Comparison of ENCODE assay signal across 26 mouse cellular contexts in the genomic region with DNA sequence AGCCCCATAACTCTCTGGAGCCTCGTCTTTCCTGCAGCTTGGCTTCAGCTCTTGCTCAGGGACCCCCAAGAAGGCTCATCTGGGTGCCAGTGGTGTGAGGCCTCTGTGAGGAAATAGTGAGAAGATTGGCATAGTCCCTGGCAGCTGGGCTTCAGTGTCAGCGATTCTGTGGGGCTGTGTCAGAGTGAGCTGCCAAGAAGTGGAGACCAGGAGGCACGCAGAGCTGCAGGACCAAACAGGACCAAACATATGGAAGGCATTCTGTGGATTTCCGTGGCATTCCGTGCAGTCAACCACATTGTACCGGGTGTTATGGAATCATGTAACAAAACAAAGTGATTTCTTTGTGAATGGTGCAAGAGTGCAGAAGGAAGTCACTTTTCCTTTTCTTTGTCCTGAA.
DNase-seq lines count a peak whose midpoint lies in the region; ATAC-seq and TF ChIP-seq lines count a peak whose summit lies in the region.
"Had no signal": no experiment of that assay in that cellular context is flagged by ENCODE, and none has a peak within 500 bp of the region (broad histone marks: within the 10 kb centered on the region; RNA-seq: fewer than 3 reads in every experiment).

No protein-coding gene starts in this region.

- H3K4me3 ChIP-seq in left cerebral cortex, adult 2 months = no peak overlapping the region
- no peak overlapping the region for H3K4me3 ChIP-seq in neural tube, embryonic 14.5 days (ENCODE audit: low read depth, low read length)
- no peak overlapping the region for H3K4me3 ChIP-seq in neural tube, embryonic 15.5 days (replicated peaks)
- H3K4me3 ChIP-seq in limb, embryonic 15.5 days = no peak overlapping the region
- no peak overlapping the region for H3K4me3 ChIP-seq in intestine, embryonic 16.5 days (ENCODE audit: low read length)
- H3K4me3 ChIP-seq: forebrain, embryonic 12.5 days; forebrain, embryonic 15.5 days; heart, embryonic 12.5 days; heart, embryonic 15.5 days; hindbrain, embryonic 10.5 days; hindbrain, embryonic 13.5 days had no signal

- no peak for TF ChIP-seq CTCF in left cerebral cortex, adult 2 months (IDR thresholded peaks at IDR 0.05)

- no peak overlapping the region for H3K27ac ChIP-seq in left cerebral cortex, adult 2 months
- H3K27ac ChIP-seq in neural tube, embryonic 14.5 days (ENCODE audit: low read depth, low read length) = no peak overlapping the region
- H3K27ac ChIP-seq in neural tube, embryonic 15.5 days (replicated peaks) = no peak overlapping the region
- H3K27ac ChIP-seq in limb, embryonic 15.5 days = no peak overlapping the region
- no peak overlapping the region for H3K27ac ChIP-seq in intestine, embryonic 16.5 days (ENCODE audit: low read length)
- H3K27ac ChIP-seq: forebrain, embryonic 12.5 days; forebrain, embryonic 15.5 days; heart, embryonic 15.5 days; hindbrain, embryonic 10.5 days; hindbrain, embryonic 13.5 days had no signal

- peak; percentile 8 for DNase-seq in left cerebral cortex, postnatal 4 days
- DNase-seq in left cerebral cortex, adult 2 months (ENCODE audit: extremely low spot score in 1 of 2, low spot score in 2 of 2) = no peak
- peak; percentile 2 for DNase-seq in forelimb bud, embryonic 11.5 days (ENCODE audit: low read depth, low spot score)
- DNase-seq in spleen, postnatal 36 days (ENCODE audit: low spot score in 2 of 2) = no peak
- DNase-seq: adrenal gland, adult 8-10 months; adrenal gland, postnatal 25 days; cerebellum, adult 11-12 months; cerebellum, adult 8-10 months; cerebellum, postnatal 36 days; embryo, embryonic 11 days; gastrocnemius, postnatal 10 days; gastrocnemius, postnatal 36 days; heart, postnatal 10 days; heart, postnatal 36 days had no signal

- H3K4me2 ChIP-seq in neural tube, embryonic 14.5 days (ENCODE audit: low read depth, low read length) = no peak overlapping the region
- no peak overlapping the region for H3K4me2 ChIP-seq in neural tube, embryonic 15.5 days
- H3K4me2 ChIP-seq in limb, embryonic 15.5 days = no peak overlapping the region
- H3K4me2 ChIP-seq in intestine, embryonic 16.5 days (ENCODE audit: low read depth, low read length) = no peak overlapping the region
- H3K4me2 ChIP-seq: forebrain, embryonic 12.5 days; forebrain, embryonic 15.5 days; heart, embryonic 12.5 days; heart, embryonic 15.5 days; hindbrain, embryonic 13.5 days had no signal

- no peaks in the 10 kb centered on the region for H3K27me3 ChIP-seq in neural tube, embryonic 14.5 days (ENCODE audit: control insufficient read depth, insufficient read depth, low read length)
- no peaks in the 10 kb centered on the region for H3K27me3 ChIP-seq in neural tube, embryonic 15.5 days (replicated peaks)
- no peaks in the 10 kb centered on the region for H3K27me3 ChIP-seq in limb, embryonic 15.5 days
- H3K27me3 ChIP-seq in intestine, embryonic 16.5 days (replicated peaks; ENCODE audit: control insufficient read depth, insufficient read depth, low read length) = no peaks in the 10 kb centered on the region
- H3K27me3 ChIP-seq: forebrain, embryonic 12.5 days; forebrain, embryonic 15.5 days; heart, embryonic 12.5 days; heart, embryonic 15.5 days; hindbrain, embryonic 13.5 days had no signal

- no peaks in the 10 kb centered on the region for H3K4me1 ChIP-seq in neural tube, embryonic 14.5 days (ENCODE audit: control insufficient read depth, insufficient read depth, low read length)
- peaks cover 4% of the 10 kb centered on the region; the same call in 1 of the 2 replicates for H3K4me1 ChIP-seq in neural tube, embryonic 15.5 days
- peaks cover 7% of the 10 kb centered on the region; the same call in 1 of the 2 replicates for H3K4me1 ChIP-seq in limb, embryonic 15.5 days
- no peaks in the 10 kb centered on the region for H3K4me1 ChIP-seq in intestine, embryonic 16.5 days (ENCODE audit: control insufficient read depth, insufficient read depth, low read length)
- H3K4me1 ChIP-seq: forebrain, embryonic 12.5 days; forebrain, embryonic 15.5 days; heart, embryonic 12.5 days; heart, embryonic 15.5 days; hindbrain, embryonic 10.5 days; hindbrain, embryonic 13.5 days had no signal

- H3K36me3 ChIP-seq in neural tube, embryonic 14.5 days (ENCODE audit: control insufficient read depth, insufficient read depth, low read length) = no peaks in the 10 kb centered on the region
- no peaks in the 10 kb centered on the region for H3K36me3 ChIP-seq in neural tube, embryonic 15.5 days
- no peaks in the 10 kb centered on the region for H3K36me3 ChIP-seq in limb, embryonic 15.5 days
- H3K36me3 ChIP-seq in intestine, embryonic 16.5 days (ENCODE audit: control insufficient read depth, insufficient read depth, low read length) = no peaks in the 10 kb centered on the region
- H3K36me3 ChIP-seq: forebrain, embryonic 12.5 days; forebrain, embryonic 15.5 days; heart, embryonic 12.5 days; heart, embryonic 15.5 days; hindbrain, embryonic 10.5 days; hindbrain, embryonic 13.5 days had no signal

- no peak for ATAC-seq in neural tube, embryonic 14.5 days (ENCODE audit: low read depth)
- no peak for ATAC-seq in neural tube, embryonic 15.5 days (ENCODE audit: low FRiP score)
- peak; percentile 61; the same call in 1 of the 2 replicates for ATAC-seq in limb, embryonic 15.5 days (ENCODE audit: insufficient number of reproducible peaks, low FRiP score, low TSS enrichment, low read depth)
- no peak for ATAC-seq in intestine, embryonic 16.5 days
- ATAC-seq: CD4-positive, CD25-positive, alpha-beta regulatory T cell, adult 4 months; forebrain, embryonic 15.5 days; hindbrain, embryonic 16.5 days had no signal

- WGBS in neural tube, embryonic 14.5 days = 68% methylated on average over 6 of the region's 6 CpGs
- 54% methylated on average over 6 of the region's 6 CpGs for WGBS in neural tube, embryonic 15.5 days
- WGBS in limb, embryonic 15.5 days = 34% methylated on average over 6 of the region's 6 CpGs
- 71% methylated on average over 6 of the region's 6 CpGs for WGBS in intestine, embryonic 16.5 days

- H3K9me3 ChIP-seq in neural tube, embryonic 14.5 days (ENCODE audit: control insufficient read depth, low read length) = no peaks in the 10 kb centered on the region
- no peaks in the 10 kb centered on the region for H3K9me3 ChIP-seq in neural tube, embryonic 15.5 days (replicated peaks)
- no peaks in the 10 kb centered on the region for H3K9me3 ChIP-seq in limb, embryonic 15.5 days
- H3K9me3 ChIP-seq in intestine, embryonic 16.5 days (ENCODE audit: control insufficient read depth, low read length) = no peaks in the 10 kb centered on the region
- H3K9me3 ChIP-seq: forebrain, embryonic 12.5 days; forebrain, embryonic 15.5 days; heart, embryonic 12.5 days; heart, embryonic 15.5 days; hindbrain, embryonic 10.5 days; hindbrain, embryonic 13.5 days had no signal

- intact Hi-C loops in left cerebral cortex, postnatal 4 days (cut with DNase I) = no loop called here
- intact Hi-C loops in left cerebral cortex, adult 2 months (cut with DNase I) = no loop called here

- 0 out of 2 replicates have a peak overlapping the region, but pooled peaks have one; percentile 13 for H3K9ac ChIP-seq in neural tube, embryonic 14.5 days (replicated peaks; ENCODE audit: low read depth, low read length)
- H3K9ac ChIP-seq in neural tube, embryonic 15.5 days (replicated peaks) = no peak overlapping the region
- no peak overlapping the region for H3K9ac ChIP-seq in limb, embryonic 15.5 days
- no peak overlapping the region for H3K9ac ChIP-seq in intestine, embryonic 16.5 days (ENCODE audit: low read depth, low read length)
- H3K9ac ChIP-seq: forebrain, embryonic 12.5 days; forebrain, embryonic 15.5 days; heart, embryonic 12.5 days; heart, embryonic 15.5 days; hindbrain, embryonic 13.5 days had no signal

Comparison
In these comparisons a context has a peak if more than half of its experiments do, and no peak if none do; other contexts are left out.
1. DNase-seq: peak in left cerebral cortex, postnatal 4 days (single experiment) and forelimb bud, embryonic 11.5 days (single experiment); none in left cerebral cortex, adult 2 months (0 of 2) and spleen, postnatal 36 days (0 of 2).